Mouse (Mus musculus) CH12.LX (cell line): Measurements from ENCODE around the gene Ccnjl. TPM values are rescaled to one million over a fixed set of nuclear protein-coding genes. Genes with fewer than 3 reads are reported as not detected.

Source experiments
- DNase-seq: peaks from one replicate; pipeline ENCODE4 v3.0.0-alpha.2; 2013; ENCODE audit errors: extremely low read depth
- H3K27ac ChIP-seq: 2 replicates; pipeline ENCODE4 v1.5.1; 2012; ENCODE audit warnings: low read depth, mild to moderate bottlenecking, control low read depth, moderate library complexity; ENCODE audit not compliant: insufficient read depth
- H3K27me3 ChIP-seq: replicated peaks from 2 replicates; pipeline ENCODE3; 2012; ENCODE audit warnings: inconsistent platforms
- H3K36me3 ChIP-seq, 2 experiments: replicated peaks in 1 of 2; 2 replicates each; pipeline versions ENCODE3 to v1.6.1; 2012; ENCODE audit warnings: inconsistent platforms in 1 of 2, low read length in 1 of 2, mild to moderate bottlenecking in 1 of 2, mixed read lengths in 1 of 2, moderate library complexity in 1 of 2; ENCODE audit not compliant: control insufficient read depth in 1 of 2, insufficient read depth in 1 of 2
- H3K4me1 ChIP-seq, 2 experiments: 2 replicates each; pipeline ENCODE4 v1.6.1; 2012; ENCODE audit warnings: inconsistent platforms in 1 of 2, moderate library complexity in 1 of 2; ENCODE audit not compliant: insufficient read depth in 2 of 2, control insufficient read depth in 1 of 2
- H3K4me2 ChIP-seq: 2 replicates; pipeline ENCODE4 v1.6.1; 2012; ENCODE audit warnings: low read depth, mild to moderate bottlenecking, control low read depth; ENCODE audit not compliant: poor library complexity, insufficient read depth, severe bottlenecking
- H3K4me3 ChIP-seq, 3 experiments: fragments of 150-350 bp in 1 of 3; sonication (generic) in 1 of 3; replicated peaks in 1 of 3; 2 replicates each; pipeline versions ENCODE3 to v1.5.1; 2011 to 2012; ENCODE audit warnings: low read depth in 2 of 3, low read length in 2 of 3, mild to moderate bottlenecking in 2 of 3, moderate library complexity in 2 of 3, control low read depth in 1 of 3, improper control_type of control experiment in 1 of 3, inconsistent platforms in 1 of 3, mixed read lengths in 1 of 3; ENCODE audit not compliant: poor library complexity in 1 of 3
- H3K79me2 ChIP-seq: replicated peaks from 2 replicates; pipeline ENCODE4 v1.6.1; 2012; ENCODE audit warnings: mild to moderate bottlenecking, moderate library complexity; ENCODE audit not compliant: control insufficient read depth, poor library complexity, insufficient read depth, severe bottlenecking; ENCODE audit errors: extremely low read depth
- H3K9ac ChIP-seq: 2 replicates; pipeline ENCODE4 v1.6.1; 2012; ENCODE audit warnings: low read depth, mild to moderate bottlenecking, control low read depth, moderate library complexity; ENCODE audit not compliant: insufficient read depth
- H3K9me3 ChIP-seq: replicated peaks from 2 replicates; pipeline ENCODE3; 2012; ENCODE audit warnings: low read length, inconsistent platforms, mixed read lengths
- CHD2 ChIP-seq: IDR thresholded peaks from 2 replicates; pipeline ENCODE4 v1.6.1; 2011; ENCODE audit warnings: low read length, improper control_type of control experiment
- CTCF ChIP-seq, 2 experiments: IDR thresholded peaks in 1 of 2; conservative IDR thresholded peaks in 1 of 2; 2 replicates each; pipeline ENCODE4 v1.5.1; 2011 to 2012; ENCODE audit warnings: low read depth in 2 of 2, low read length in 2 of 2, improper control_type of control experiment in 1 of 2, inconsistent platforms in 1 of 2, mild to moderate bottlenecking in 1 of 2, moderate library complexity in 1 of 2
- E2F4 ChIP-seq: IDR thresholded peaks from 2 replicates; pipeline ENCODE4 v1.6.1; 2011; ENCODE audit warnings: low read depth, low read length, improper control_type of control experiment; ENCODE audit not compliant: insufficient replicate concordance
- EP300 ChIP-seq: IDR thresholded peaks from 2 replicates; pipeline ENCODE4 v1.6.1; 2011; ENCODE audit warnings: low read length, improper control_type of control experiment
- ETS1 ChIP-seq: conservative IDR thresholded peaks from 2 replicates; pipeline ENCODE4 v1.6.1; 2012; ENCODE audit warnings: low read depth, mild to moderate bottlenecking, inconsistent platforms, low read length, improper control_type of control experiment, moderate library complexity
- GABPA ChIP-seq: IDR thresholded peaks from 2 replicates; pipeline ENCODE4 v1.6.1; 2012; ENCODE audit warnings: low read depth, low read length, improper control_type of control experiment, inconsistent platforms; ENCODE audit not compliant: insufficient replicate concordance
- HCFC1 ChIP-seq: IDR thresholded peaks from 2 replicates; pipeline ENCODE4 v1.6.1; 2012; ENCODE audit warnings: low read depth, mild to moderate bottlenecking, inconsistent platforms, low read length, improper control_type of control experiment
- IRF4 ChIP-seq: IDR thresholded peaks from 2 replicates; pipeline ENCODE4 v1.6.1; 2014; ENCODE audit warnings: low read depth, mild to moderate bottlenecking, inconsistent platforms, low read length, improper control_type of control experiment
- JUND ChIP-seq: conservative IDR thresholded peaks from 2 replicates; pipeline ENCODE4 v1.6.1; 2011; ENCODE audit warnings: low read depth, low read length, improper control_type of control experiment
- KAT2A ChIP-seq: IDR thresholded peaks from 2 replicates; pipeline ENCODE4 v1.6.1; 2012; ENCODE audit warnings: low read length, improper control_type of control experiment, inconsistent platforms; ENCODE audit not compliant: insufficient replicate concordance
- MAFK ChIP-seq: IDR thresholded peaks from 2 replicates; pipeline ENCODE4 v1.6.1; 2011; ENCODE audit warnings: low read length, improper control_type of control experiment; ENCODE audit not compliant: insufficient replicate concordance
- MAX ChIP-seq: IDR thresholded peaks from 2 replicates; pipeline ENCODE4 v1.6.1; 2011; ENCODE audit warnings: low read length, improper control_type of control experiment
- MAZ ChIP-seq: IDR thresholded peaks from 2 replicates; pipeline ENCODE4 v1.6.1; 2012; ENCODE audit warnings: low read depth, mild to moderate bottlenecking, inconsistent platforms, low read length, improper control_type of control experiment, moderate library complexity
- NELFE ChIP-seq: IDR thresholded peaks from 2 replicates; pipeline ENCODE4 v1.6.1; 2011; ENCODE audit warnings: low read depth, low read length, improper control_type of control experiment
- PAX5 ChIP-seq: IDR thresholded peaks from 2 replicates; pipeline ENCODE4 v1.6.1; 2012; ENCODE audit warnings: low read length, inconsistent platforms, mixed read lengths
- POLR2A ChIP-seq: IDR thresholded peaks from 2 replicates; pipeline ENCODE4 v1.6.1; 2011; ENCODE audit warnings: low read depth, mild to moderate bottlenecking, improper control_type of control experiment, low read length
- POLR2AphosphoS2 ChIP-seq: IDR thresholded peaks from 2 replicates; pipeline ENCODE4 v1.6.1; 2011; ENCODE audit warnings: low read depth, low read length, improper control_type of control experiment
- RAD21 ChIP-seq: IDR thresholded peaks from 2 replicates; pipeline ENCODE4 v1.6.1; 2011; ENCODE audit warnings: low read depth, mild to moderate bottlenecking, low read length, improper control_type of control experiment, moderate library complexity
- RCOR1 ChIP-seq: conservative IDR thresholded peaks from 2 replicates; pipeline ENCODE4 v1.6.1; 2012; ENCODE audit warnings: low read depth, mild to moderate bottlenecking, inconsistent platforms, low read length, improper control_type of control experiment
- SIN3A ChIP-seq: IDR thresholded peaks from 2 replicates; pipeline ENCODE4 v1.6.1; 2012; ENCODE audit warnings: low read length, improper control_type of control experiment, inconsistent platforms
- SMC3 ChIP-seq: IDR thresholded peaks from 2 replicates; pipeline ENCODE4 v1.6.1; 2011; ENCODE audit warnings: low read depth, low read length, improper control_type of control experiment
- TBP ChIP-seq: conservative IDR thresholded peaks from 2 replicates; pipeline ENCODE4 v1.6.1; 2011; ENCODE audit warnings: low read depth, low read length, improper control_type of control experiment
- TCF12 ChIP-seq: IDR thresholded peaks from 2 replicates; pipeline ENCODE4 v1.6.1; 2014; ENCODE audit warnings: low read depth, mild to moderate bottlenecking, inconsistent platforms, low read length, improper control_type of control experiment
- UBTF ChIP-seq: IDR thresholded peaks from 2 replicates; pipeline ENCODE4 v1.6.1; 2012; ENCODE audit warnings: low read depth, mild to moderate bottlenecking, inconsistent platforms, low read length, improper control_type of control experiment, moderate library complexity
- USF1 ChIP-seq: IDR thresholded peaks from 2 replicates; pipeline ENCODE4 v1.6.1; 2014; ENCODE audit warnings: low read depth, mild to moderate bottlenecking, inconsistent platforms, low read length, improper control_type of control experiment
- USF2 ChIP-seq: conservative IDR thresholded peaks from 2 replicates; pipeline ENCODE4 v1.6.1; 2011; ENCODE audit warnings: low read depth, low read length, improper control_type of control experiment
- ZMIZ1 ChIP-seq: IDR thresholded peaks from 2 replicates; pipeline ENCODE4 v1.6.1; 2012; ENCODE audit warnings: low read depth, mild to moderate bottlenecking, inconsistent platforms, low read length, improper control_type of control experiment
- dilution Hi-C: fragments of 300-500 bp; cut with MboI; formaldehyde crosslinking; loops from 2 replicates; pipeline ENCODE4 v1.14.3; 2020; ENCODE audit warnings: low sequenced_read_pairs; ENCODE audit not compliant: extremely low pct_unique_long_range_greater_than_20kb, extremely low pct_ligation_motif_present
- in situ Hi-C: fragments of 300-500 bp; cut with MboI; formaldehyde crosslinking; loops from 3 replicates; pipeline ENCODE4 v1.14.3; 2019; ENCODE audit warnings: low sequenced_read_pairs, low pct_ligation_motif_present, low pct_unique_long_range_greater_than_20kb, mixed read lengths
- polyA plus RNA-seq: library from polyadenylated mRNA; unstranded; fragments of >175 nt; gene quantifications from 2 replicates; pipeline ENCODE4 v1.2.1, GENCODE M21; 2012; ENCODE audit warnings: low read depth; ENCODE audit not compliant: insufficient read length
- total RNA-seq, 2 experiments: library from RNA; depleted of rRNA; stranded (reverse); fragments of 300-350 nt in 1 of 2; fragments of >200 nt in 1 of 2; gene quantifications; 2 replicates each; pipeline ENCODE4 v1.2.3; 2012 to 2014

Ccnjl gene
- total and polyA plus RNA-seq, 3 experiments, result not detected

GRCm38 (mm10) chr11:43548148-43548547 lies 19.6 kb downstream of the Ccnjl start:
- no peak overlapping the region for H3K27ac ChIP-seq
- in situ Hi-C loops, result no loop called here
- dilution Hi-C loops, result no loop called here

GRCm38 (mm10) chr11:43548657-43549435 lies 20.3 kb downstream of the Ccnjl start:
- H3K79me2 ChIP-seq, result no peaks in the 10 kb centered on the region
- TF ChIP-seq USF2 (no peak), UBTF (no peak), MAZ (no peak), HCFC1 (no peak), MAFK (no peak), POLR2AphosphoS2 (no peak), ETS1 (no peak), TCF12 (no peak), RCOR1 (no peak), SMC3 (no peak), E2F4 (no peak), NELFE (no peak), IRF4 (no peak), POLR2A (no peak), SIN3A (no peak)
- peaks cover 3% of the 10 kb centered on the region for H3K27me3 ChIP-seq
- 0 out of 4 replicates have a peak, but pooled peaks cover 2 to 3% of the 10 kb centered on the region in 2 experiments for H3K4me1 ChIP-seq
- no peak for DNase-seq
- dilution Hi-C loops (no loop called here), in situ Hi-C loops (no loop called here)
- H3K36me3 ChIP-seq, result no peaks in the 10 kb centered on the region
- H3K27ac ChIP-seq, result no peak overlapping the region
- H3K9ac ChIP-seq, result no peak overlapping the region
- no peak overlapping the region for H3K4me2 ChIP-seq
- H3K9me3 ChIP-seq, result no peaks in the 10 kb centered on the region
- H3K4me3 ChIP-seq, result no peak overlapping the region

More at GRCm38 (mm10) chr11:43548148-43548547, 19.6 kb downstream of the Ccnjl start:
- no peak overlapping the region for H3K4me3 ChIP-seq
- 0 out of 4 replicates have a peak, but pooled peaks cover 2 to 3% of the 10 kb centered on the region in 2 experiments for H3K4me1 ChIP-seq
- H3K27me3 ChIP-seq, result peaks cover 5% of the 10 kb centered on the region
- H3K9me3 ChIP-seq, result no peaks in the 10 kb centered on the region
- TF ChIP-seq JUND (no peak), TBP (no peak), USF1 (no peak), USF2 (no peak), CTCF (conservative IDR thresholded peaks at IDR 0.05 in 1 of 2, IDR thresholded peaks at IDR 0.05 in 1 of 2; ENCODE audit: low read depth in 2 of 2, low read length in 2 of 2) (no peak), KAT2A (no peak), CHD2 (no peak), ETS1 (no peak), IRF4 (no peak), PAX5 (no peak), ZMIZ1 (no peak), GABPA (no peak), MAX (no peak), POLR2AphosphoS2 (no peak), RAD21 (no peak), EP300 (no peak)
- no peak for DNase-seq
- no peaks in the 10 kb centered on the region for H3K36me3 ChIP-seq
- H3K9ac ChIP-seq, result no peak overlapping the region
- no peaks in the 10 kb centered on the region for H3K79me2 ChIP-seq
- H3K4me2 ChIP-seq, result no peak overlapping the region
